Mouse (Mus musculus) forebrain, embryonic 13.5 days (tissue): Measurements from ENCODE around the gene Usp11. TPM values are rescaled to one million over a fixed set of nuclear protein-coding genes. Genes with fewer than 3 reads are reported as not detected.

Experiments
- ATAC-seq: fragments of 200-750 bp; cut with Nextera tagmentation; 2 replicates; pipeline ENCODE4 v1.8.0; 2017
- H3K27ac ChIP-seq: fragments of 300-500 bp; sonication (generic); 2 replicates; pipeline ENCODE4 v1.5.1; 2015; ENCODE audit warnings: inconsistent platforms, mild to moderate bottlenecking, moderate library complexity
- H3K27me3 ChIP-seq: fragments of 300-500 bp; sonication (generic); 2 replicates; pipeline ENCODE4 v1.6.1; 2015; ENCODE audit warnings: mild to moderate bottlenecking, inconsistent platforms
- H3K36me3 ChIP-seq: fragments of 300-500 bp; sonication (generic); 2 replicates; pipeline ENCODE4 v1.6.1; 2015; ENCODE audit warnings: mild to moderate bottlenecking, inconsistent platforms; ENCODE audit not compliant: poor library complexity, severe bottlenecking
- H3K4me1 ChIP-seq: fragments of 300-500 bp; sonication (generic); 2 replicates; pipeline ENCODE4 v1.6.1; 2015; ENCODE audit warnings: inconsistent platforms
- H3K4me2 ChIP-seq: fragments of 300-500 bp; sonication (generic); 2 replicates; pipeline ENCODE4 v1.6.1; 2015; ENCODE audit warnings: inconsistent platforms, mild to moderate bottlenecking, moderate library complexity
- H3K4me3 ChIP-seq: fragments of 300-500 bp; sonication (generic); 2 replicates; pipeline ENCODE4 v1.5.1; 2015; ENCODE audit warnings: mild to moderate bottlenecking, inconsistent platforms
- H3K9ac ChIP-seq: fragments of 300-500 bp; sonication (generic); 2 replicates; pipeline ENCODE4 v1.6.1; 2015; ENCODE audit warnings: mild to moderate bottlenecking, inconsistent platforms
- H3K9me3 ChIP-seq: fragments of 300-500 bp; sonication (generic); replicated peaks from 2 replicates; pipeline ENCODE4 v1.6.1; 2016; ENCODE audit warnings: inconsistent platforms
- WGBS: fragments of 180-500 bp; shearing (Covaris S2); methylation state at CpG from one replicate; pipeline ENCODE4 v1.1.7; 2015; 5-methylcytosine and 5-hydroxymethylcytosine counted together
- polyA plus RNA-seq: library from polyadenylated mRNA; unstranded; fragments of >200 nt; fragmentation: Nextera tagmentation; extraction: Ambion mirVana; gene quantifications from 2 replicates; pipeline ENCODE4 v1.2.1, GENCODE M21; 2015

Usp11 gene
- polyA plus RNA-seq, result 69.6 and 76.4 TPM in 2 replicates

DNA sequence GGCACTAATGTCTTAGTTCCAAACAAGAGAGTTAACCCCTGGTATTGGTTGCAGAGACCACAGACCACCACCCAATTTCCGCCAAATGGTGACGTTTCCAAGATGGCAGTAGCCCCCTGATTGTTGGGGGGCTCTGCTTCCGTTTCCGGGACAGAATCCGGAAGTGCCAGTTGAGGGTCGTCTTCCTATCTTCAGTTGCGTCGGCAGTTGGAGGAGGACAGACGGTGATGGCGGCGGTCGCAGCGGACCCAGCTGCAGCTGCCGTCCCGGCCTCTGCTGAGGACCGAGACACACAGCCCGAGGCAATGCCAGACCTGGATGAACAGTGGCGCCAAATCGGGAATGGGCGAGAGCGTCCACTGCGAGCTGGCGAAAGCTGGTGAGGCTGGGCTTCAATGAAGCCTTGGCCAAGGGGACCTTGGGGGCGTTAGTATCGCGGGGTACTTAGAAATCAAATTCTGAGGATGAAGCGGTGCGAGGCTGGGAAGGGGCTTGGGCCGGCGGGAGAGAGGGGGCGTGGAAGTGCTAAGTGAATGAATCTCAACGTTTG is at the start of gene Usp11:
Gene Usp11 (plus strand): TSS at position 166 of the 550 bp plus-strand sequence.
- peak within 1 kb of the TSS; percentile 52 for H3K4me2 ChIP-seq
- ATAC-seq, result peak; percentile 83
- peak within 1 kb of the TSS; percentile 62 for H3K4me3 ChIP-seq
- peak within 1 kb of the TSS; percentile 72 for H3K9ac ChIP-seq
- H3K4me1 ChIP-seq, result no peaks in the 10 kb centered on the region
- 19% methylated on average over 32 of the region's 32 CpGs for WGBS
- no peaks in the 10 kb centered on the region for H3K27me3 ChIP-seq
- no peaks in the 10 kb centered on the region for H3K9me3 ChIP-seq
- H3K27ac ChIP-seq, result peak within 1 kb of the TSS; percentile 93
- H3K36me3 ChIP-seq, result peaks cover 10% of the 10 kb centered on the region

DNA sequence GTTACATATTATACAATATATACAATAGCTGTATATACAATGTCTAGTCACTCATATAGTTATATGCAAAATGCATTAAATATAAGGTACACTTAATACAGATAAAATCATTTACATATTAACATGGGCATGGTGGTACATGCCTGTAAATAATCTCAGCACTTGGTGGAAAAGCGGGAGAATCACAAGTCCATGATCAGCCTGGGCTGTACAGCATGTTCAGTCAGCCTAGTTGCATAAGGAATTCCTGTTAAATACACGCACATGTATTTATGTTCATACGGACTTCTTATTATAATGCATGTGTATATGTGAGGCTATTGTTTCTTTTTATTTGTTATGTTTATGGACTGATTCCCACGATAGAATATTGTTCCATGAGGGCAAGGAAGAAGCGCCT is 46.1 kb upstream of the Usp11 start:
- Histone ChIP-seq H3K36me3 (no peaks in the 10 kb centered on the region), H3K4me1 (0 out of 2 replicates have a peak, but pooled peaks cover 11% of the 10 kb centered on the region), H3K4me3 (peak overlapping the region; percentile 46; the same call in 1 of the 2 replicates), H3K27ac (no peak overlapping the region), H3K27me3 (no peaks in the 10 kb centered on the region), H3K9ac (no peak overlapping the region), H3K4me2 (peak overlapping the region; percentile 74), H3K9me3 (no peaks in the 10 kb centered on the region)
- no peak for ATAC-seq
- WGBS, result 32% methylated on average over 5 of the region's 5 CpGs

DNA sequence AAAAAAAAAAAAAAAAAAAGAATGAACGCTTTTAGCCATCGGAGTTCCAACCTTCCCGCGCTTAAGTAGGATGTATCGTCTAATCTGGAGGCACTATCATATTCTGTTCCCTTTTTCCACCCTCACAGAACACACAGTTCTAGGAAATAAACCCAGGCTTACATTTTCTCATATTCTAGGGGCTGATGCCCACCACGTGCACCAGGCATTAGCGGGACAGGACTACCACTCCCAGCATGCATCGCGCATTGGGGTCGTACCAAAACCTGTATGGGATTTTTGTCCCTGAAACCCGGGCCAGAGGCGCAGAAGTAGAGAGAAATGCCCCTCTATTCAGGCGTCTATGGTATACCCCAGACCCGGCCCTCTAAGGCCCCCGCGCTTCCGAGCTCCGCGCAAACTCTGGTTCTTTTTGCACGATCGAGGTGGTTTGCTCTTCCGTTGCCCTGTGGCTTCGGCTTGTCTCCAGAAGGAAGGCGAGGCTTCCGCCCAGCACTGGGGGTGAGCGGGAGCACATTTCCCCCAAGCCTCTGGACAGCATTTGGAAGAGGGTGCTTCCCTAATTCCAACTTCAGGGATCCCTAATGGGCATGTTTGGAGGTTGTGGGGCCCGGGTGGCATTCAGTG is 45.6 kb upstream of the Usp11 start, which contains the start of gene Uba1:
Gene Uba1 (plus strand): TSS at position 301 of the 627 bp plus-strand sequence.
- Histone ChIP-seq H3K9me3 (no peaks in the 10 kb centered on the region), H3K4me1 (0 out of 2 replicates have a peak, but pooled peaks cover 11% of the 10 kb centered on the region), H3K9ac (peak within 1 kb of the TSS; percentile 62), H3K4me3 (peak within 1 kb of the TSS; percentile 46), H3K27me3 (no peaks in the 10 kb centered on the region), H3K27ac (no peak within 1 kb of the TSS), H3K4me2 (peak within 1 kb of the TSS; percentile 74), H3K36me3 (no peaks in the 10 kb centered on the region)
- WGBS, result 20% methylated on average over 27 of the region's 27 CpGs
- ATAC-seq, result peak; percentile 82

DNA sequence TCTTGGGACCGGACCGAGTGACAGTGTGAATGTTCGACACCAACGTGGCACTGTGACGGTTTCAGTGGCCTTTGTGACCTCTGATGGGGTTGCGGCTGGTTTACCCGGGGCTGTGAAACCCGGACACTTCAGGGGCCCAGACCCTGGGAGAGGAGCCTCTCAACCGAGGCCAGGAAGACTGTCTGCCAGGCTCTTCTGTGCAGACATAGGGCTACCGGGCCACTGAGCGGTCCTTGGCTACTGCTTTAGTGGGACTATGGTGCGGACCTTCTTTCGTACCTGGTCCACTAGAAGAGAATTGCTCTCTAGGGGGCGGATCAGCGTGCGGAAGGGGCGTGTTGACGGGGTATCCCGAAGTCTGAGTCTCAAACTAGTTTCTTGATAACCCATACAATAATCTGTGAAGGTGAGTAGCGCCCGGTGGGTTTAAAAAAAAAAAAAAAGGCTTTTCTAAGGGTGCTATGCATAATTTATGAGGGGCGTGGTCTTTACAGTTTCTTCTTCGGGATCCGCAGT is 44.8 kb upstream of the Usp11 start:
- Histone ChIP-seq H3K9ac (peak overlapping the region; percentile 62), H3K36me3 (no peaks in the 10 kb centered on the region), H3K27ac (no peak overlapping the region), H3K27me3 (no peaks in the 10 kb centered on the region), H3K4me1 (peaks cover 12% of the 10 kb centered on the region; the same call in 1 of the 2 replicates), H3K4me2 (peak overlapping the region; percentile 74), H3K9me3 (no peaks in the 10 kb centered on the region), H3K4me3 (peak overlapping the region; percentile 46)
- 20% methylated on average over 24 of the region's 24 CpGs for WGBS
- ATAC-seq, result no peak

DNA sequence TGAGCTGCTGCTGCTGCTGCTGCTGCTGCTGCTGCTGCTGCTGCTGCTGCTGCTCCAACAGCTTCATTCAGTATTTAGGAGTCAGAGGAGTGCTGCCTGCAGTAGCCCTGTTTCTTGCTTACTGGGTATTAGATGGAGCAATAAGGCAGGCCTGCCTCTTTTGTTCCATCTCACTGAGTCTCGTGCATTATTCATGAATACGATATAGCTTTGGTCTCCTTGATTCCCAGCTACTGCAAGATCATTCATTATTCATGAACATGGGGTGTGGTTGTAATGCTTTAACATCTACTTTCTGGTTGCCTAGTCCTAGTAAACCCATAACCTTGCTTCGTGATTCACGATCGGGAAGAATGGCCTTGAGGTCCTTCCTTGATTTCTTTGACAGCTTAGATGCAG is 41.4 kb upstream of the Usp11 start:
- Histone ChIP-seq H3K27me3 (no peaks in the 10 kb centered on the region), H3K36me3 (peaks cover 7% of the 10 kb centered on the region; the same call in 1 of the 2 replicates), H3K9me3 (no peaks in the 10 kb centered on the region; the same call in 1 of the 2 replicates), H3K27ac (peak overlapping the region; percentile 83), H3K4me3 (peak overlapping the region; percentile 60; the same call in 1 of the 2 replicates), H3K4me2 (peak overlapping the region; percentile 35), H3K4me1 (peaks cover 37% of the 10 kb centered on the region), H3K9ac (no peak overlapping the region)
- 18% methylated on average over 5 of the region's 5 CpGs for WGBS
- ATAC-seq, result peak; percentile 83

DNA sequence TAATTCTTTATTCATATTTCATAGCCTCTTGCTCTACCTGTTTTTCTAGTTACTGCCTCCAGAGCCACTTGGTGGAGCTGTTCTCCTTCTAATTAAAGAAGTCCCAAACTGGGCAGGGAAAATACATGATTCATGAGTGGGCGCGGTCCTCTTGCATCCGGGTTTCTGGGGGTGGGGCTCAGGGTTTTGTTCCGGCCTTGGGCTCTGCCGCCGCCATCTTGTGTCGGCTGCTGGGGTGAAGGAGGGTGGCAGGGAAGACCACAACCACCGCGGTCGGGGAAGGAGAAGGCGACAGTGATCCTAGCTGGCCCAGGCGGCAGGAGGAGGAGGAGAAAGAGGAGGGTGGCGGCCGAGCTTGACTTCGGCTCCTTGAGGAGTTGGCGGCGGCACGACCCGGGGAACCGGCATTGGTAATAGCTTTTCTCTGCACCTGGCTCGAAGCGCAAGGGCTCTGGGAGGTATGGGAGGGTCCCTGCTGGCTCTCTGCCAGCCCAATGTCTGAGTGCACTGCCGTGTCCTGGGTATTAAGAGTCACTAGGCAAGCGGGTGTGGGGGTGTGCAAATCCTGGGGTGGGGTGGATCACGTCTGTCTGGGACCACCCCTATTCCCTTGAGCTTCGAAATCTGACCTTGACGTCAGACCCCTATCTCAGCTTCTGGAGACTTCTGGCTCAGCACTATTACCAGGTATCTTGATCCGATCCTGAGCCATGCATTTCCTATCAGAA is 40.8 kb upstream of the Usp11 start:
- 8% methylated on average over 23 of the region's 28 CpGs for WGBS
- no peaks in the 10 kb centered on the region for H3K27me3 ChIP-seq
- H3K36me3 ChIP-seq, result peaks cover 12% of the 10 kb centered on the region; the same call in 1 of the 2 replicates
- H3K9ac ChIP-seq, result peak overlapping the region; percentile 85
- no peaks in the 10 kb centered on the region; the same call in 1 of the 2 replicates for H3K9me3 ChIP-seq
- H3K4me2 ChIP-seq, result peak overlapping the region; percentile 59
- H3K4me1 ChIP-seq, result peaks cover 37% of the 10 kb centered on the region
- peak overlapping the region; percentile 83 for H3K27ac ChIP-seq
- ATAC-seq, result peak; percentile 92
- peak overlapping the region; percentile 60 for H3K4me3 ChIP-seq

DNA sequence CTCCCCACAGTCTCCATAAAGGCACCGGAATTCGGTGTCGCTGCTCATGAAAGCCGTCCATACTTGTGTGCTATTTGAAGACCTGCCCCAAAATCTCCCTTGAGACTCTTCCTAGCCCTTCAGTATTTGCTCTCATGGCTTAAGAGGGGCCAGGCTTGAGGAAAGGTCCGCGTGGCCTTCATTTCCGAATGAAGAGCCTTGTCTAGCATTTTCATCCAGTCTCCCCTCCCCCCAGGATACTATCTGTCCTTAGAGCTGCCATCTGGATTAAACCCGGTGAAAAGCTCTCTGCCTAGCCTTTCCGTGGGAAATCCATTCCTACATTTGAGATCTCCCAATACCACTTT is 40.3 kb upstream of the Usp11 start:
- Histone ChIP-seq H3K9ac (peak overlapping the region; percentile 85), H3K4me2 (peak overlapping the region; percentile 59), H3K27me3 (no peaks in the 10 kb centered on the region), H3K4me3 (peak overlapping the region; percentile 60), H3K36me3 (peaks cover 17% of the 10 kb centered on the region), H3K27ac (peak overlapping the region; percentile 83; the same call in 1 of the 2 replicates), H3K9me3 (no peaks in the 10 kb centered on the region; the same call in 1 of the 2 replicates), H3K4me1 (peaks cover 37% of the 10 kb centered on the region)
- WGBS, result 13% methylated on average over 9 of the region's 9 CpGs
- ATAC-seq, result no peak

DNA sequence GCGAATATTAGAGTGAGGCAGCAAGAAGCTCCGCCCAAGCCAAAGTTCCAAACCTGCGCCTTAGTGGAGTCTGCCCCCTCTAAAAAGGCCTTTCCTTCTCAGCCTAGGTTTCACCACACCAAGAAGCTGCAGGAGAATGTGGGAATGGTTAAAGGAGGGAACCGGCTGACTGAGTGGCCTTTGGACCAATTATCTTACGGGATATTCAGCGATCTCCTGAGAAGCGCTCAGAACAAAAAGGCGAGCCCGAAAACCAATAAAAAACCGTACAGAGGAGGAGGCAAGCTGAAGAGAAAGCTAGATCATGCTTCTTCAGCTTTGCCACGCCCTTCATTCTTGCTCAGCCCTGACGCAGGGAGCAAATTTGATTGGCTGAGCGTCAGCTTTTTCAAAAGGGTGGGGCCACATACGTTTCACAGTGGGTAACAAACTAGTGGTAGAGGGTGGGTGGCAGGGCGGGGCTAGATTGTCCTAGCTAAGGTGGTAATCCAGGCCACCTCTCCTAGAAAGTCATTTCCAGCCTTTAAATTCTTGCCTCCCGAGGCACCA is 16.1 kb upstream of the Usp11 start, which contains the start of gene Cdk16:
Gene Cdk16 (plus strand): TSS at position 436 of the 549 bp plus-strand sequence.
- peaks cover 11% of the 10 kb centered on the region for H3K36me3 ChIP-seq
- no peaks in the 10 kb centered on the region; the same call in 1 of the 2 replicates for H3K9me3 ChIP-seq
- H3K4me2 ChIP-seq, result peak within 1 kb of the TSS; percentile 71
- ATAC-seq, result peak; percentile 94
- H3K4me1 ChIP-seq, result peaks cover 17% of the 10 kb centered on the region
- peak within 1 kb of the TSS; percentile 83 for H3K9ac ChIP-seq
- H3K27ac ChIP-seq, result peak within 1 kb of the TSS; percentile 96
- no peaks in the 10 kb centered on the region for H3K27me3 ChIP-seq
- H3K4me3 ChIP-seq, result peak within 1 kb of the TSS; percentile 62
- 19% methylated on average over 16 of the region's 16 CpGs for WGBS

DNA sequence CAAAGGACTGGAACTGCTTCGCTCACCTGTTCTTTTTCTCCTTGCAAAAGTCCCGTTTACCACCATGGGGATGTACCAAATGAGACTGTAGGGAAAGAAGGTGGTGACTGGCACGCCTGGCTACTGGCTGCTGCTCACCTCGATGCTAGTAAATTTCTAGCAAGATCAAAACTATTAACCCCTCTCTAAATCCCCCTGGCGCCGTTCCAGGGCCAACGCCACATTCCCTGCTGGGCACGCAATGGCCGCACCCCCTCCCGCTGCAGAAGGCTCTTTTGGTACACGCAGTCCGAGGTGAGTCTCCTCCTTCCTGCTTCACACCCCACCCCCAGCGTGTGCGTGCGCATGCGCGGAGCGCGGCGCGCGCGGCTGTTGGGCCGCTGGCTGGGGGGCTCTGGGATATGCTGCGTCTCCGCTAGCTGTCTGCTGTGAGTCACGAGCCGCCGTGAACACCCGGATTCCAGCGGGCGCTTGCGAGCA is 15.6 kb upstream of the Usp11 start:
- WGBS, result 29% methylated on average over 32 of the region's 33 CpGs
- peaks cover 17% of the 10 kb centered on the region for H3K4me1 ChIP-seq
- H3K4me2 ChIP-seq, result peak overlapping the region; percentile 71
- peak overlapping the region; percentile 96 for H3K27ac ChIP-seq
- peaks cover 11% of the 10 kb centered on the region for H3K36me3 ChIP-seq
- H3K9ac ChIP-seq, result peak overlapping the region; percentile 83
- peak overlapping the region; percentile 62 for H3K4me3 ChIP-seq
- H3K27me3 ChIP-seq, result no peaks in the 10 kb centered on the region
- peak; percentile 92 for ATAC-seq
- no peaks in the 10 kb centered on the region; the same call in 1 of the 2 replicates for H3K9me3 ChIP-seq

DNA sequence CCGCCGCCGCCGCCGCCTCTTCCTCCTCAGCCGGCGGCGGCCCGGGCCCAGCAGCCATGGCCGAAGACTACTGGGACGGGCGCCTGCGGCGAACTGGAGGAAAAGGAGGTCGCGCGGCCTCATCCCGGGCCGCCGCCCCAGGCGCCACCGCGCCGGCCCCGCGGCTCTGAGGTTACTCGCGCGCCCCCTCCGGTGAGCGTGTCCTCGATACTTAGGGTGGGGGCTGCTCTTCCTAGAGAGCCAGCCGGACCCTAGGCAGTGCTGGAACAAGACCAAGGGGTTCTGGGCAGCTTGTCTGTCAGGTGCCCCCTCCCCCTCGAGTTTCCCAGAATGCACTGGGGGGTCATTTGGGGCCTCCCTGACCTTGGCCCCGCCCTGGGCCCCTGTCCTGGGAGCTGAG is 15.1 kb upstream of the Usp11 start:
- H3K9me3 ChIP-seq, result no peaks in the 10 kb centered on the region; the same call in 1 of the 2 replicates
- peak overlapping the region; percentile 71 for H3K4me2 ChIP-seq
- peak; percentile 34 for ATAC-seq
- 25% methylated on average over 15 of the region's 35 CpGs for WGBS
- H3K4me1 ChIP-seq, result peaks cover 17% of the 10 kb centered on the region
- no peaks in the 10 kb centered on the region for H3K27me3 ChIP-seq
- H3K27ac ChIP-seq, result peak overlapping the region; percentile 96
- peaks cover 13% of the 10 kb centered on the region for H3K36me3 ChIP-seq
- H3K9ac ChIP-seq, result peak overlapping the region; percentile 83
- peak overlapping the region; percentile 62 for H3K4me3 ChIP-seq

DNA sequence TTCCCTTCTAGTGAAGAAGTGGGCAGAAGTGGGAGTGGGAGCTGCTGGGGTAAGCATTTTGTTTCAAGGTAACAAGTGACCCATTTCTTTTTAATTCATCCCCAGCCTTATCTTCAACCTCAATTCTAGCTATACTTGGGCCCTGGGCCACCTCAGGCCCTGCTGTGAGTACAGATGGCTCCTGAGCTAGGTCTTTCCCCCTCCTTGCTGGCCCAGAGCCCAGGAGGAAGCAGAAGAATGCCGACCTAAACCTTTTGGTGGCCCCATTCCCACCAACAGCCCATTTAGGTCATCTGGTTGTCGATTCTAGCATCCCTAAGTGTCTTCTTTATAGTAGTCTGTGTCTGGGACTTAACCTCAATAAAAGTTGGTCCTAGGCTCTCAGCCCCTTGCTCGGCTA is 12.1 kb upstream of the Usp11 start:
- no peak for ATAC-seq
- Histone ChIP-seq H3K27ac (no peak overlapping the region), H3K4me2 (no peak overlapping the region), H3K4me1 (peaks cover 17% of the 10 kb centered on the region), H3K4me3 (no peak overlapping the region), H3K36me3 (peaks cover 39% of the 10 kb centered on the region), H3K9me3 (no peaks in the 10 kb centered on the region; the same call in 1 of the 2 replicates), H3K9ac (no peak overlapping the region), H3K27me3 (no peaks in the 10 kb centered on the region)
- WGBS, result 69% methylated on average over 3 of the region's 3 CpGs
